Mouse (Mus musculus) megakaryocyte, embryonic 14.5 days (primary cell): Measurements from ENCODE around the gene Shisa5.

Experiments used
- FLI1 ChIP-seq: IDR thresholded peaks from 2 replicates; pipeline ENCODE4 v1.6.1; 2012; ENCODE audit warnings: low read length, inconsistent platforms, mixed read lengths
- GATA1 ChIP-seq: IDR thresholded peaks from 3 replicates; pipeline ENCODE4 v1.6.1; 2012; ENCODE audit warnings: mixed read lengths, low read length, inconsistent platforms, borderline replicate concordance

DNA sequence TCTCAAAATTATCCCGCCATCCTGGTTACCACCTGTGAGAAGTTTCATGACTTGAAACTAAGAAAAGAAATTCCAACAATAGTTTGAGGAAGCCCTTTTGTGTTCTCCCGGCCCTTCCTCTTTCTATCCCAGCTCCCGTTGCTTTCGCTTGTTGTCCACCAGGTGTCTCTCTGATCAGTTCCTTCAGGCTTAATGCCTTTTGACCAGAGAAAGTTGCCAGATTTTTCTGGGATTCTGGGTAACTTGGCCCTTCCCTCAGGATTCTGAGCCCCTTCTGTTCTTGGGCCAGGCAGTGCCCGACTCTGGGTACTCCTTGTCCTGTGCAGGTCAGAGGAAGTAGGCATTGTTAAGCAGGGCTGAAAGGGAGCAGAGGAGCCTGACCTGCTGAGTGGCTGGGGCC lies 49.6 kb downstream of the Shisa5 start:
- no peak for TF ChIP-seq GATA1
- no peak for TF ChIP-seq FLI1
